Mouse (Mus musculus): Measurements from ENCODE around the gene Ndufa8. TPM values are rescaled to one million over a fixed set of nuclear protein-coding genes. Genes with fewer than 3 reads are reported as not detected.

Gene Ndufa8
- polyA plus RNA-seq, 1 experiment: 83.9 TPM

GRCm38 (mm10) chr2:36090853-36091741 is 41.9 kb upstream of the Ndufa8 start:
- no peak for TF ChIP-seq POLR2A (IDR thresholded peaks at IDR 0.05; ENCODE audit: control insufficient read depth, extremely low read depth, insufficient read depth, low read length, poor library complexity)
- no peak for TF ChIP-seq CTCF (IDR thresholded peaks at IDR 0.05; ENCODE audit: borderline replicate concordance, control insufficient read depth, extremely low read depth, insufficient read depth, low read length, poor library complexity)
- Histone ChIP-seq H3K27me3 (ENCODE audit: control insufficient read depth, insufficient read depth, low read length) (peaks cover 26% of the 10 kb centered on the region; the same call in 1 of the 2 replicates), H3K4me1 (replicated peaks; ENCODE audit: control insufficient read depth, insufficient read depth, low read length) (peaks cover 4% of the 10 kb centered on the region), H3K36me3 (ENCODE audit: control insufficient read depth, insufficient read depth, low read length) (no peaks in the 10 kb centered on the region), H3K4me3 (ENCODE audit: control insufficient read depth, insufficient read depth, low read length) (0 out of 2 replicates have a peak overlapping the region, but pooled peaks have one; percentile 2), H3K27ac (ENCODE audit: control insufficient read depth, insufficient read depth, low read length) (no peak overlapping the region)
- WGBS: 3% methylated on average over 70 of the region's 70 CpGs
- DNase-seq: peak; percentile 56

GRCm38 (mm10) chr2:36089190-36089589 is 40.0 kb upstream of the Ndufa8 start:
- WGBS: 59% methylated on average over 3 of the region's 3 CpGs
- H3K27ac ChIP-seq (ENCODE audit: control insufficient read depth, insufficient read depth, low read length): no peak overlapping the region
- H3K27me3 ChIP-seq (ENCODE audit: control insufficient read depth, insufficient read depth, low read length): peaks cover 19% of the 10 kb centered on the region; the same call in 1 of the 2 replicates
- TF ChIP-seq POLR2A (IDR thresholded peaks at IDR 0.05; ENCODE audit: control insufficient read depth, extremely low read depth, insufficient read depth, low read length, poor library complexity) (no peak), CTCF (IDR thresholded peaks at IDR 0.05; ENCODE audit: borderline replicate concordance, control insufficient read depth, extremely low read depth, insufficient read depth, low read length, poor library complexity) (no peak)
- no peaks in the 10 kb centered on the region for H3K36me3 ChIP-seq (ENCODE audit: control insufficient read depth, insufficient read depth, low read length)
- H3K4me3 ChIP-seq (ENCODE audit: control insufficient read depth, insufficient read depth, low read length): no peak overlapping the region
- peaks cover 4% of the 10 kb centered on the region for H3K4me1 ChIP-seq (replicated peaks; ENCODE audit: control insufficient read depth, insufficient read depth, low read length)
- no peak for DNase-seq

GRCm38 (mm10) chr2:36085041-36085440 is 35.8 kb upstream of the Ndufa8 start:
- no peak for DNase-seq
- TF ChIP-seq POLR2A (IDR thresholded peaks at IDR 0.05; ENCODE audit: control insufficient read depth, extremely low read depth, insufficient read depth, low read length, poor library complexity): no peak
- TF ChIP-seq CTCF (IDR thresholded peaks at IDR 0.05; ENCODE audit: borderline replicate concordance, control insufficient read depth, extremely low read depth, insufficient read depth, low read length, poor library complexity): no peak
- Histone ChIP-seq H3K4me1 (replicated peaks; ENCODE audit: control insufficient read depth, insufficient read depth, low read length) (no peaks in the 10 kb centered on the region), H3K27me3 (ENCODE audit: control insufficient read depth, insufficient read depth, low read length) (peaks cover 4% of the 10 kb centered on the region; the same call in 1 of the 2 replicates), H3K27ac (ENCODE audit: control insufficient read depth, insufficient read depth, low read length) (no peak overlapping the region), H3K36me3 (ENCODE audit: control insufficient read depth, insufficient read depth, low read length) (no peaks in the 10 kb centered on the region), H3K4me3 (ENCODE audit: control insufficient read depth, insufficient read depth, low read length) (no peak overlapping the region)
- WGBS: 90% methylated on average over 1 of the region's 1 CpGs

- Histone ChIP-seq H3K4me3 (ENCODE audit: control insufficient read depth, insufficient read depth, low read length) (no peak overlapping the region), H3K27ac (ENCODE audit: control insufficient read depth, insufficient read depth, low read length) (no peak overlapping the region), H3K4me1 (replicated peaks; ENCODE audit: control insufficient read depth, insufficient read depth, low read length) (no peaks in the 10 kb centered on the region), H3K27me3 (ENCODE audit: control insufficient read depth, insufficient read depth, low read length) (no peaks in the 10 kb centered on the region), H3K36me3 (ENCODE audit: control insufficient read depth, insufficient read depth, low read length) (no peaks in the 10 kb centered on the region)
- TF ChIP-seq CTCF (IDR thresholded peaks at IDR 0.05; ENCODE audit: borderline replicate concordance, control insufficient read depth, extremely low read depth, insufficient read depth, low read length, poor library complexity) (no peak), POLR2A (IDR thresholded peaks at IDR 0.05; ENCODE audit: control insufficient read depth, extremely low read depth, insufficient read depth, low read length, poor library complexity) (no peak)
- no peak for DNase-seq
- 80% methylated on average over 9 of the region's 9 CpGs for WGBS
Measured at GRCm38 (mm10) chr2:36082802-36083580, 33.8 kb upstream of the Ndufa8 start.

GRCm38 (mm10) chr2:36081446-36081845 is 32.2 kb upstream of the Ndufa8 start:
- H3K4me1 ChIP-seq (replicated peaks; ENCODE audit: control insufficient read depth, insufficient read depth, low read length): no peaks in the 10 kb centered on the region
- no peak overlapping the region for H3K27ac ChIP-seq (ENCODE audit: control insufficient read depth, insufficient read depth, low read length)
- H3K27me3 ChIP-seq (ENCODE audit: control insufficient read depth, insufficient read depth, low read length): no peaks in the 10 kb centered on the region
- WGBS: 62% methylated on average over 9 of the region's 9 CpGs
- TF ChIP-seq CTCF (IDR thresholded peaks at IDR 0.05; ENCODE audit: borderline replicate concordance, control insufficient read depth, extremely low read depth, insufficient read depth, low read length, poor library complexity) (no peak), POLR2A (IDR thresholded peaks at IDR 0.05; ENCODE audit: control insufficient read depth, extremely low read depth, insufficient read depth, low read length, poor library complexity) (no peak)
- DNase-seq: no peak
- H3K4me3 ChIP-seq (ENCODE audit: control insufficient read depth, insufficient read depth, low read length): no peak overlapping the region
- no peaks in the 10 kb centered on the region for H3K36me3 ChIP-seq (ENCODE audit: control insufficient read depth, insufficient read depth, low read length)

- no peak for DNase-seq
- no peak overlapping the region for H3K4me3 ChIP-seq (ENCODE audit: control insufficient read depth, insufficient read depth, low read length)
- H3K27ac ChIP-seq (ENCODE audit: control insufficient read depth, insufficient read depth, low read length): no peak overlapping the region
- H3K36me3 ChIP-seq (ENCODE audit: control insufficient read depth, insufficient read depth, low read length): no peaks in the 10 kb centered on the region
- 67% methylated on average over 11 of the region's 11 CpGs for WGBS
- H3K4me1 ChIP-seq (replicated peaks; ENCODE audit: control insufficient read depth, insufficient read depth, low read length): no peaks in the 10 kb centered on the region
- TF ChIP-seq POLR2A (IDR thresholded peaks at IDR 0.05; ENCODE audit: control insufficient read depth, extremely low read depth, insufficient read depth, low read length, poor library complexity): no peak
- TF ChIP-seq CTCF (IDR thresholded peaks at IDR 0.05; ENCODE audit: borderline replicate concordance, control insufficient read depth, extremely low read depth, insufficient read depth, low read length, poor library complexity): no peak
- no peaks in the 10 kb centered on the region for H3K27me3 ChIP-seq (ENCODE audit: control insufficient read depth, insufficient read depth, low read length)
Measured at GRCm38 (mm10) chr2:36077160-36077761, 28.1 kb upstream of the Ndufa8 start.

Data from thymus, adult 2 months (tissue).